8 mouse cellular contexts compared by ENCODE assay signal in the genomic region with DNA sequence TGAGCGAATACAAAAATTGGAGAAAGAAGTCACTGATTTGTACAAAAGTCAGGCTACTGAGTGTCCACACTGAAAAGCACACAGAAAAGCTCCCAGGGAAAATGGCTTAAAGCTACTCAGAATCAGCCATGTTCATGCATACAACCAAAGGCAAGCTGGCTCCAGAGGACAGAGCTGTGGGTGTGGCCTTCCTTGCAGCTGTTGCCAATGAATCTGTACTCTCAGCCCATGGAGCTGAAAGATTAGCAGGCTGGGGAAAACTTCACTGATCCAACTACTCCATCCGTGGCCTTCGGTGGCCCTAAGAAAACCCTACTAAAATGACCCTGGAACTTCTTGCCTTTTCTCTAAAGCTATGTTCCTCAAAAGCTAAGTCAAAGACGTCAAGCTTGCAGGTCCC. TPM values are rescaled to one million over a fixed set of nuclear protein-coding genes. Genes with fewer than 3 reads are reported as not detected.
DNase-seq lines count a peak whose midpoint lies in the region; ATAC-seq and TF ChIP-seq lines count a peak whose summit lies in the region.

No protein-coding gene starts in this region.

- no peaks in the 10 kb centered on the region for H3K9me3 ChIP-seq in heart, embryonic 10.5 days
- no peaks in the 10 kb centered on the region for H3K9me3 ChIP-seq in E14TG2a.4 (ENCODE audit: low read length)

- H3K27ac ChIP-seq in heart, adult 2 months: peak overlapping the region; percentile 1
- H3K27ac ChIP-seq in heart, embryonic 10.5 days: no peak overlapping the region
- peak overlapping the region; percentile 53; the same call in 1 of the 2 replicates for H3K27ac ChIP-seq in embryonic fibroblast, embryonic 13.5 days (ENCODE audit: insufficient read depth, low read length)

- DNase-seq in heart, adult 2 months: peak; percentile 53 to 65
- no peak for DNase-seq in heart, embryonic 10.5 days (ENCODE audit: low spot score)
- DNase-seq in kidney, postnatal 14 days: peak; percentile 48
- DNase-seq in frontal cortex, adult 2 months (ENCODE audit: extremely low spot score in 1 of 2, low spot score in 1 of 2): no peak

- peaks cover 5% of the 10 kb centered on the region for H3K79me2 ChIP-seq in heart, adult 2 months (replicated peaks; ENCODE audit: control insufficient read depth, insufficient read depth, low read length)

- 0 out of 2 replicates have a peak, but pooled peaks have one; percentile 43 for TF ChIP-seq EP300 in heart, adult 2 months (IDR thresholded peaks at IDR 0.05; ENCODE audit: insufficient read depth, low read depth, low read length)

- H3K36me3 ChIP-seq in heart, adult 2 months (ENCODE audit: control insufficient read depth, insufficient read depth, low read length): peaks cover 19% of the 10 kb centered on the region
- no peaks in the 10 kb centered on the region for H3K36me3 ChIP-seq in heart, embryonic 10.5 days
- no peaks in the 10 kb centered on the region for H3K36me3 ChIP-seq in E14TG2a.4 (ENCODE audit: insufficient read depth, low read length)

- H3K4me3 ChIP-seq in heart, adult 2 months: no peak overlapping the region
- H3K4me3 ChIP-seq in heart, embryonic 10.5 days: no peak overlapping the region
- H3K4me3 ChIP-seq in E14TG2a.4 (replicated peaks; ENCODE audit: low read length): 0 out of 2 replicates have a peak overlapping the region, but pooled peaks have one; percentile 10
- H3K4me3 ChIP-seq in embryonic fibroblast, embryonic 13.5 days (ENCODE audit: insufficient read depth, low read length): no peak overlapping the region

- peaks cover 25% of the 10 kb centered on the region for H3K4me1 ChIP-seq in heart, adult 2 months (ENCODE audit: control insufficient read depth, insufficient read depth, low read length)
- H3K4me1 ChIP-seq in heart, embryonic 10.5 days: peaks cover 79% of the 10 kb centered on the region
- peaks cover 99% of the 10 kb centered on the region for H3K4me1 ChIP-seq in E14TG2a.4 (replicated peaks; ENCODE audit: low read depth, low read length)
- H3K4me1 ChIP-seq in embryonic fibroblast, embryonic 13.5 days (ENCODE audit: control insufficient read depth, insufficient read depth, low read length): peaks cover 31% of the 10 kb centered on the region

- no peak for TF ChIP-seq POLR2A in heart, adult 2 months (IDR thresholded peaks at IDR 0.05; ENCODE audit: insufficient read depth, low read depth, low read length)
- TF ChIP-seq POLR2A in embryonic fibroblast, embryonic 13.5 days (IDR thresholded peaks at IDR 0.05; ENCODE audit: low read depth, low read length): no peak

- 42% methylated on average over 4 of the region's 4 CpGs for WGBS in heart, adult 2 months
- 60% methylated on average over 4 of the region's 4 CpGs for WGBS in heart, embryonic 10.5 days

- ATAC-seq in erythroblast, adult 5-6 weeks (replicated peaks; ENCODE audit: low FRiP score, poor library complexity, severe bottlenecking): no peak
- ATAC-seq in cerebellum, adult (ENCODE audit: insufficient number of reproducible peaks, low FRiP score, low TSS enrichment): no peak

- no peak overlapping the region for H3K9ac ChIP-seq in heart, adult 2 months (ENCODE audit: low read depth, low read length)

- H3K27me3 ChIP-seq in heart, adult 2 months (ENCODE audit: control insufficient read depth, insufficient read depth, low read length): no peaks in the 10 kb centered on the region
- no peaks in the 10 kb centered on the region for H3K27me3 ChIP-seq in heart, embryonic 10.5 days (ENCODE audit: insufficient read depth, poor library complexity, severe bottlenecking)
- H3K27me3 ChIP-seq in E14TG2a.4 (ENCODE audit: insufficient read depth, low read length): no peaks in the 10 kb centered on the region

- no peak for TF ChIP-seq CTCF in heart, adult 2 months (IDR thresholded peaks at IDR 0.05)
- no peak for TF ChIP-seq CTCF in E14TG2a.4 (conservative IDR thresholded peaks at IDR 0.05; ENCODE audit: low read length)
- no peak for TF ChIP-seq CTCF in embryonic fibroblast, embryonic 13.5 days (IDR thresholded peaks at IDR 0.05; ENCODE audit: borderline replicate concordance, insufficient read depth, low read length)

- intact Hi-C loops in heart, adult 2 months (cut with DNase I): no loop called here

RNA-seq across cellular contexts. Expression of a gene that starts 11.2 kb away (rescaled TPM):
- total RNA-seq in heart, adult 2 months (2021): 10 to 100 TPM; 30.4 to 32.7 TPM
- 23.3 and 35.5 TPM in 2 replicates for polyA plus RNA-seq in heart, adult 2 months (2012; rRNA removed)
- 9.7 and 11.8 TPM in 2 replicates for polyA plus RNA-seq in heart, embryonic 10.5 days (2016; fragmentation: Nextera tagmentation; extraction: Ambion mirVana)
- 34.6 and 44.5 TPM in 2 replicates for polyA plus RNA-seq in embryonic fibroblast, embryonic 13.5 days (2011; ENCODE audit: insufficient read length, low read depth, missing spikeins)
- 1.2 and 2.5 TPM in 2 replicates for total RNA-seq in erythroblast, adult 5-6 weeks (2015; ENCODE audit: low replicate concordance)
- 1.3 and 2.5 TPM in 2 replicates for total RNA-seq in erythroblast, adult 5-6 weeks (2017; ENCODE audit: low replicate concordance)
- polyA plus RNA-seq in frontal cortex, adult 2 months (2012; rRNA removed): 28.1 and 33.3 TPM in 2 replicates

Comparison
In these comparisons a context has a peak if more than half of its experiments do, and no peak if none do; other contexts are left out.
1. DNase-seq: peak in heart, adult 2 months (2 of 2) and kidney, postnatal 14 days (single experiment); none in heart, embryonic 10.5 days (single experiment) and frontal cortex, adult 2 months (0 of 2).